Mouse (Mus musculus) CH12.LX (cell line): Measurements from ENCODE around the gene Mapk13. TPM values are rescaled to one million over a fixed set of nuclear protein-coding genes. Genes with fewer than 3 reads are reported as not detected.

Experiments
- DNase-seq: peaks from one replicate; pipeline ENCODE4 v3.0.0-alpha.2; 2013; ENCODE audit errors: extremely low read depth
- H3K27ac ChIP-seq: 2 replicates; pipeline ENCODE4 v1.5.1; 2012; ENCODE audit warnings: low read depth, mild to moderate bottlenecking, control low read depth, moderate library complexity; ENCODE audit not compliant: insufficient read depth
- H3K27me3 ChIP-seq: replicated peaks from 2 replicates; pipeline ENCODE3; 2012; ENCODE audit warnings: inconsistent platforms
- H3K36me3 ChIP-seq, 2 experiments: replicated peaks in 1 of 2; 2 replicates each; pipeline versions ENCODE3 to v1.6.1; 2012; ENCODE audit warnings: inconsistent platforms in 1 of 2, low read length in 1 of 2, mild to moderate bottlenecking in 1 of 2, mixed read lengths in 1 of 2, moderate library complexity in 1 of 2; ENCODE audit not compliant: control insufficient read depth in 1 of 2, insufficient read depth in 1 of 2
- H3K4me1 ChIP-seq, 2 experiments: 2 replicates each; pipeline ENCODE4 v1.6.1; 2012; ENCODE audit warnings: inconsistent platforms in 1 of 2, moderate library complexity in 1 of 2; ENCODE audit not compliant: insufficient read depth in 2 of 2, control insufficient read depth in 1 of 2
- H3K4me2 ChIP-seq: 2 replicates; pipeline ENCODE4 v1.6.1; 2012; ENCODE audit warnings: low read depth, mild to moderate bottlenecking, control low read depth; ENCODE audit not compliant: poor library complexity, insufficient read depth, severe bottlenecking
- H3K4me3 ChIP-seq, 3 experiments: fragments of 150-350 bp in 1 of 3; sonication (generic) in 1 of 3; replicated peaks in 1 of 3; 2 replicates each; pipeline versions ENCODE3 to v1.5.1; 2011 to 2012; ENCODE audit warnings: low read depth in 2 of 3, low read length in 2 of 3, mild to moderate bottlenecking in 2 of 3, moderate library complexity in 2 of 3, control low read depth in 1 of 3, improper control_type of control experiment in 1 of 3, inconsistent platforms in 1 of 3, mixed read lengths in 1 of 3; ENCODE audit not compliant: poor library complexity in 1 of 3
- H3K79me2 ChIP-seq: replicated peaks from 2 replicates; pipeline ENCODE4 v1.6.1; 2012; ENCODE audit warnings: mild to moderate bottlenecking, moderate library complexity; ENCODE audit not compliant: control insufficient read depth, poor library complexity, insufficient read depth, severe bottlenecking; ENCODE audit errors: extremely low read depth
- H3K9ac ChIP-seq: 2 replicates; pipeline ENCODE4 v1.6.1; 2012; ENCODE audit warnings: low read depth, mild to moderate bottlenecking, control low read depth, moderate library complexity; ENCODE audit not compliant: insufficient read depth
- H3K9me3 ChIP-seq: replicated peaks from 2 replicates; pipeline ENCODE3; 2012; ENCODE audit warnings: low read length, inconsistent platforms, mixed read lengths
- CHD1 ChIP-seq: IDR thresholded peaks from 2 replicates; pipeline ENCODE4 v1.6.1; 2012; ENCODE audit warnings: low read depth, low read length, improper control_type of control experiment, inconsistent platforms
- CTCF ChIP-seq, 2 experiments: IDR thresholded peaks in 1 of 2; conservative IDR thresholded peaks in 1 of 2; 2 replicates each; pipeline ENCODE4 v1.5.1; 2011 to 2012; ENCODE audit warnings: low read depth in 2 of 2, low read length in 2 of 2, improper control_type of control experiment in 1 of 2, inconsistent platforms in 1 of 2, mild to moderate bottlenecking in 1 of 2, moderate library complexity in 1 of 2
- ELF1 ChIP-seq: IDR thresholded peaks from 2 replicates; pipeline ENCODE4 v1.6.1; 2014; ENCODE audit warnings: low read depth, mild to moderate bottlenecking, inconsistent platforms, low read length, improper control_type of control experiment
- EP300 ChIP-seq: IDR thresholded peaks from 2 replicates; pipeline ENCODE4 v1.6.1; 2011; ENCODE audit warnings: low read length, improper control_type of control experiment
- HCFC1 ChIP-seq: IDR thresholded peaks from 2 replicates; pipeline ENCODE4 v1.6.1; 2012; ENCODE audit warnings: low read depth, mild to moderate bottlenecking, inconsistent platforms, low read length, improper control_type of control experiment
- IRF4 ChIP-seq: IDR thresholded peaks from 2 replicates; pipeline ENCODE4 v1.6.1; 2014; ENCODE audit warnings: low read depth, mild to moderate bottlenecking, inconsistent platforms, low read length, improper control_type of control experiment
- JUND ChIP-seq: conservative IDR thresholded peaks from 2 replicates; pipeline ENCODE4 v1.6.1; 2011; ENCODE audit warnings: low read depth, low read length, improper control_type of control experiment
- MAX ChIP-seq: IDR thresholded peaks from 2 replicates; pipeline ENCODE4 v1.6.1; 2011; ENCODE audit warnings: low read length, improper control_type of control experiment
- MXI1 ChIP-seq: IDR thresholded peaks from 2 replicates; pipeline ENCODE4 v1.6.1; 2011; ENCODE audit warnings: mild to moderate bottlenecking, low read depth, low read length, improper control_type of control experiment
- MYC ChIP-seq: IDR thresholded peaks from 2 replicates; pipeline ENCODE4 v1.6.1; 2011; ENCODE audit warnings: low read depth, mild to moderate bottlenecking, improper control_type of control experiment, low read length
- NRF1 ChIP-seq: IDR thresholded peaks from 2 replicates; pipeline ENCODE4 v1.6.1; 2014; ENCODE audit warnings: low read depth, mild to moderate bottlenecking, inconsistent platforms, low read length, improper control_type of control experiment, moderate library complexity
- PAX5 ChIP-seq: IDR thresholded peaks from 2 replicates; pipeline ENCODE4 v1.6.1; 2012; ENCODE audit warnings: low read length, inconsistent platforms, mixed read lengths
- POLR2A ChIP-seq: IDR thresholded peaks from 2 replicates; pipeline ENCODE4 v1.6.1; 2011; ENCODE audit warnings: low read depth, mild to moderate bottlenecking, improper control_type of control experiment, low read length
- POLR2AphosphoS2 ChIP-seq: IDR thresholded peaks from 2 replicates; pipeline ENCODE4 v1.6.1; 2011; ENCODE audit warnings: low read depth, low read length, improper control_type of control experiment
- RAD21 ChIP-seq: IDR thresholded peaks from 2 replicates; pipeline ENCODE4 v1.6.1; 2011; ENCODE audit warnings: low read depth, mild to moderate bottlenecking, low read length, improper control_type of control experiment, moderate library complexity
- RCOR1 ChIP-seq: conservative IDR thresholded peaks from 2 replicates; pipeline ENCODE4 v1.6.1; 2012; ENCODE audit warnings: low read depth, mild to moderate bottlenecking, inconsistent platforms, low read length, improper control_type of control experiment
- SIN3A ChIP-seq: IDR thresholded peaks from 2 replicates; pipeline ENCODE4 v1.6.1; 2012; ENCODE audit warnings: low read length, improper control_type of control experiment, inconsistent platforms
- SMC3 ChIP-seq: IDR thresholded peaks from 2 replicates; pipeline ENCODE4 v1.6.1; 2011; ENCODE audit warnings: low read depth, low read length, improper control_type of control experiment
- UBTF ChIP-seq: IDR thresholded peaks from 2 replicates; pipeline ENCODE4 v1.6.1; 2012; ENCODE audit warnings: low read depth, mild to moderate bottlenecking, inconsistent platforms, low read length, improper control_type of control experiment, moderate library complexity
- USF1 ChIP-seq: IDR thresholded peaks from 2 replicates; pipeline ENCODE4 v1.6.1; 2014; ENCODE audit warnings: low read depth, mild to moderate bottlenecking, inconsistent platforms, low read length, improper control_type of control experiment
- USF2 ChIP-seq: conservative IDR thresholded peaks from 2 replicates; pipeline ENCODE4 v1.6.1; 2011; ENCODE audit warnings: low read depth, low read length, improper control_type of control experiment
- ZC3H11A ChIP-seq: IDR thresholded peaks from 2 replicates; pipeline ENCODE4 v1.6.1; 2012; ENCODE audit warnings: low read depth, mild to moderate bottlenecking, inconsistent platforms, low read length, improper control_type of control experiment
- ZKSCAN1 ChIP-seq: IDR thresholded peaks from 2 replicates; pipeline ENCODE4 v1.6.1; 2012; ENCODE audit warnings: low read depth, inconsistent platforms, low read length, improper control_type of control experiment, borderline replicate concordance
- ZNF384 ChIP-seq: IDR thresholded peaks from 2 replicates; pipeline ENCODE4 v1.6.1; 2012; ENCODE audit warnings: low read depth, low read length, improper control_type of control experiment, inconsistent platforms
- dilution Hi-C: fragments of 300-500 bp; cut with MboI; formaldehyde crosslinking; loops from 2 replicates; pipeline ENCODE4 v1.14.3; 2020; ENCODE audit warnings: low sequenced_read_pairs; ENCODE audit not compliant: extremely low pct_unique_long_range_greater_than_20kb, extremely low pct_ligation_motif_present
- in situ Hi-C: fragments of 300-500 bp; cut with MboI; formaldehyde crosslinking; loops from 3 replicates; pipeline ENCODE4 v1.14.3; 2019; ENCODE audit warnings: low sequenced_read_pairs, low pct_ligation_motif_present, low pct_unique_long_range_greater_than_20kb, mixed read lengths
- polyA plus RNA-seq: library from polyadenylated mRNA; unstranded; fragments of >175 nt; gene quantifications from 2 replicates; pipeline ENCODE4 v1.2.1, GENCODE M21; 2012; ENCODE audit warnings: low read depth; ENCODE audit not compliant: insufficient read length
- total RNA-seq, 2 experiments: library from RNA; depleted of rRNA; stranded (reverse); fragments of 300-350 nt in 1 of 2; fragments of >200 nt in 1 of 2; gene quantifications; 2 replicates each; pipeline ENCODE4 v1.2.3; 2012 to 2014

Gene Mapk13
- total and polyA plus RNA-seq, 3 experiments, result not detected

GRCm38 (mm10) chr17:28775161-28775560 lies 6.1 kb downstream of the Mapk13 start:
- dilution Hi-C loops, result no loop called here
- DNase-seq, result no peak
- no peak overlapping the region for H3K27ac ChIP-seq
- H3K9ac ChIP-seq, result no peak overlapping the region
- in situ Hi-C loops, result loop anchor here (10.0 kb wide), 1 partner anchor 100 kb away; no protein-coding TSS in a partner anchor
- no peaks in the 10 kb centered on the region for H3K4me1 ChIP-seq
- H3K9me3 ChIP-seq, result peaks cover 7% of the 10 kb centered on the region
- no peak overlapping the region for H3K4me2 ChIP-seq
- no peak overlapping the region for H3K4me3 ChIP-seq
- TF ChIP-seq ELF1 (no peak), ZC3H11A (no peak), JUND (no peak), CHD1 (no peak), SIN3A (no peak), MYC (no peak), SMC3 (no peak), MAX (no peak), POLR2AphosphoS2 (no peak), USF2 (no peak)
- H3K79me2 ChIP-seq, result no peaks in the 10 kb centered on the region
- no peaks in the 10 kb centered on the region for H3K36me3 ChIP-seq
- peaks cover 19% of the 10 kb centered on the region for H3K27me3 ChIP-seq

GRCm38 (mm10) chr17:28776817-28777216 lies 7.7 kb downstream of the Mapk13 start:
- dilution Hi-C loops, result no loop called here
- no peaks in the 10 kb centered on the region for H3K36me3 ChIP-seq
- H3K4me1 ChIP-seq, result peaks cover 0 to 15% of the 10 kb centered on the region in 2 experiments; a peak in 2 of 4 replicates
- peaks cover 7% of the 10 kb centered on the region for H3K9me3 ChIP-seq
- H3K79me2 ChIP-seq, result no peaks in the 10 kb centered on the region
- no peak overlapping the region for H3K4me2 ChIP-seq
- H3K4me3 ChIP-seq, result no peak overlapping the region
- DNase-seq, result no peak
- in situ Hi-C loops, result loop anchor here (10.0 kb wide), 1 partner anchor 98 kb away; no protein-coding TSS in a partner anchor
- H3K27me3 ChIP-seq, result peaks cover 3% of the 10 kb centered on the region
- no peak overlapping the region for H3K9ac ChIP-seq
- TF ChIP-seq USF1 (no peak), RCOR1 (no peak), HCFC1 (no peak), POLR2A (no peak), CTCF (conservative IDR thresholded peaks at IDR 0.05 in 1 of 2, IDR thresholded peaks at IDR 0.05 in 1 of 2; ENCODE audit: low read depth in 2 of 2, low read length in 2 of 2) (peak in 1 of 2 experiments; percentile 47; a peak in 2 of 4 replicates), EP300 (no peak), PAX5 (no peak), ZKSCAN1 (no peak), MXI1 (no peak), IRF4 (no peak), NRF1 (no peak), RAD21 (peak; percentile 26), ELF1 (no peak), ZNF384 (no peak), MYC (no peak), UBTF (no peak), ZC3H11A (no peak)
- no peak overlapping the region for H3K27ac ChIP-seq
